Mouse (Mus musculus) megakaryocyte progenitor cell, adult 5-6 weeks (primary cell): ENCODE measurements around the gene Tmem245. TPM values are rescaled to one million over a fixed set of nuclear protein-coding genes. Genes with fewer than 3 reads are reported as not detected.

ENCODE experiments used
- ATAC-seq: replicated peaks from 2 replicates; pipeline ENCODE4 v1.8.0; 2016; ENCODE audit warnings: mild to moderate bottlenecking, moderate TSS enrichment, inconsistent platforms; ENCODE audit not compliant: poor library complexity
- total RNA-seq, 2 experiments: library from RNA; stranded (forward) in 1 of 2; stranded (reverse) in 1 of 2; fragments of 157-497, 149-512 nt in 1 of 2; fragments of 200-1000 nt in 1 of 2; gene quantifications; 2 replicates each; pipeline versions ENCODE4 v1.2.3 to v1.2.4; 2015 to 2017

Gene Tmem245
- total RNA-seq (2015) (12.7 and 14.6 TPM in 2 replicates), total RNA-seq (2017) (5.0 and 5.8 TPM in 2 replicates)

DNA sequence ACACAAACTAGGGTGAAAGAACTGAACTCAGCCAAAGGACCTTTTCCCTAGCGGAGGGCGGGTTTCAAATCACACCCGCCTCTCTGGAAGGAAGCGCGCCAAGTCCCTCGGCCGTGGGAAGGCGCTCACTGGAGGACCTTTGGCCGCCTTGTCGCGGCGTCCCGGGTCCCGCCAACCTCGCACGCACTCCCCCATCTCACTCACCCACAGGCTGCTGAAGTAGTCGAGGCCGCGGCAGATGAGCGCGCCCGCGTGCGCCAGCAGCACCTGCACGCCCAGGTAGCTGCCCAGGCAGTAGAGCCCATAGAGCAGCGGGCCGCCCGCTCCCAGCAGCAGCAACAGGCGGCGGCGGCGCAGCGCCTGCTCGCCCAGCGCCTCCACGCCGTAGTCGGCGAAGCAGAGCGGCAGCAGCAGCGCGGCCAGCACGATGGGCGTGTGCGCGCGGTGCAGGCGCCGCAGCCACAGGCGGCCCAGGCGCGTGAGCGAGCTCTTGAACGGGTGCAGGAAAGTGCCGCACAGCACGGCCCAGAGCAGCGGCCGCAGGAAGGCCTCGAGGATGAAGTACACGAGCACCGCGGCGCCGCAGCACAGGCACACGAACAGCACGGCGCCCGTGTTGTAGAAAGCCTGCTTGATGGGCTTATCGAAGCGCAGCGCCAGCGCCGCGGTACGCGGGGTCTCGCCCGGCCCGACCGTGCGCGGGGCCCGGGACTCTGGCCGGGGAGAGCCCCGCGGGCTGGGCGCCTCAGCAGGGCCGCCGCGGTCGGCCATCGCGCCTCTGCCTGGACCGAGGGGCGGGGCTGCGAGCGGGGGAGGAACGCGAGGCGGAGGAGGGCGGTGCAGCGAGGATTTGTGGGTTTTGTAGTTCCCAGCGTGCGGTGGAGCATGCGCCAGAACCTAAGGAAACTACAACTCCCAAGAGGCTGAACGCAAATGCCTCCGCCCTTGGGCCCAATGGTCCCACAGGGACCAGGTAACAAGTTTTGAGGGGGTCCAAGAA lies at the start of gene Tmem245:
Tmem245 (minus strand) TSS at position 797 of the 1,000 bp plus-strand sequence.
- peak; percentile 96 for ATAC-seq

DNA sequence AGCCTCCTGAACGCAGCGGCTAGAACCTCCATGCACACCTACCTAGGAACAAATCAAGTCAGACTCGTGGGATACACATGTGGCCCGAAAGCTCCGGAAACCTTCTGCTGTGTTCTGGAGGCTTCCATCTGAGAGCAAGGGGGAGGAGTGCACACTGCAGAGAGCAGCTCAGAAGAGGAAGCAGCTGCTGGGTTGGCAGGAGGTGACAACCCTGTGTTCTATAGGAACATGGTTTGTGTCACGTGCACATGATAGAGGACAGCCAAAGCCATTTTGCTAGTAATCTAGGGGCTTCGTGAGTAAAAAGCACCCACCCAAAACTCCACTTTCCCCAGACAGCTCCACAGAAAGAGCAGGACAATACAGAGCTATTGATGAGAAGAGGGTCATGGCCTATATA lies 46.1 kb upstream of the Tmem245 start:
- ATAC-seq: peak; percentile 72

DNA sequence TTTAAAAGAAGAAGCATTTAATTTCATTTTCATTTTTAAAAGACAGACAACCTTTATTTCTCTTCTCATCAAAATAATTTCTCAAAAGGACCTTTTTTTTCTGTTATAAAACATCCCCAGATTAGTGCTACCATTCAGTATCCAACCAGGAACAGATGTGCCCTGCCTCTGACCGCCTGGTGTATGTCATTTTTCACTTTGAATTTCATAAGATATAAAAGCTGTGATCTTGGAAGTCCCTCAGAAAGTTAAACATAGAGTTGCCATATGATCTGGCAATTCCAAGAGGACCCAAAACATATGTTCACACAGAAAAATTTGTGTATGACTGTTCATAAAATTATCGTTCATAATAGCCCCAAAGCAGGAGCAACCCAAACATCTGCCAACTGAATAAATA lies 44.7 kb upstream of the Tmem245 start:
- ATAC-seq: no peak

DNA sequence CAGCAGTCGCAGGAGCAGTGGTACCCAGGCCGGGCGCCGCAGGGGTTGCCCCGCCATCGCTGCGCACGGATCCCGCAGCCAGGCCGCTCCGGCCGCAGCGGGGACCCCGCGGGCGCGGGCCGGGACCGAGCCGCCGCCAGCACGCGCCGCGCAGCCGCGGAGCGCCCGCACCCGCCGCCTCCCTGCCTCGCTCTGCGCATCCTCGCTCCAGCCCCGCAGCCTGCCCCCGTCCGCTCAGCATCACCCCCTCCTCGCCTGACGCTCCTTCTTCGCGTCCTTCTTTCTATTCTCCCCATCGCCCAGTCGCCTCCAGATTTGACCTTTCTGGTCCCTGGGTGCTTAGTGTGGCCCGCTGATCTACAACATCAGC lies 43.0 kb upstream of the Tmem245 start, which contains the start of gene Frrs1l:
Frrs1l (minus strand) TSS at position 177 of the 370 bp plus-strand sequence.
- ATAC-seq: no peak

DNA sequence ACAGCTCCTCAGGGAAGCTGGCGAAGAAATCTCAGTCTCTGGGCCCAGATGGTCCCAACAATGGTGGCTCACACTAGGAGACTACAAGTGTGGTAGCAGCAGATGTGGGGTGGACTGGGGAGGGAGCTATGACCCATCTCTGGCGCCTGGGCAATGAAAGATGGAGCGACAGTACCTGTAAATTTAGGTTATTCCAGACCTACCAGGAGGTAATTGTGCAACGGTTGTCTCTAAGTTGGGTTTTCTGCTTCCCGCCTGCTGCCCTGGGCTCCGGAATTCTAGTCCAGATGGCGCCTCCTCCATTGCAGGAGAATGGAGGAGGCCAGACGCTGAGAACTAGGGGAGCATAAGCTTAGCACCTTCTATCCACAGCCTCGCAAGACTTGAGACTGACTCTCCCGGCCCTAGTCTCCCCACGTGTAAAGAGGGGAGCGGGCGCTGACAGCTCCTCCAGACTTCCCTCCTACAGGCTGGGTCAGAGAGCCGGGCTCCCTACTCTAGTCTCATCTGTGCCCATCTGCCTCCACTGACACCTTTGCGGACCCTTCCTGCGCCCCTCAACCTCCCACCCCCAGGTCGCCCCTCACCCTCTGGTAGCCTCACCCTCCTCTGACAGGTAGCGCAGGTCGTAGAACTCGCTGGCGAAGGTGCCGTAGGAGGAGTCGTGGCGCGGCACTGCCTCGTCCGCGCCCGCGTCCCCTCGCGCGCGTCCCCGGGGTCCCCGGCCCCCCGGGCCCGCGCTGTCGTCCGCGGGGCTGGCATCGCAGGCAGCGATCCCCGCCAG lies 42.4 kb upstream of the Tmem245 start:
- no peak for ATAC-seq

DNA sequence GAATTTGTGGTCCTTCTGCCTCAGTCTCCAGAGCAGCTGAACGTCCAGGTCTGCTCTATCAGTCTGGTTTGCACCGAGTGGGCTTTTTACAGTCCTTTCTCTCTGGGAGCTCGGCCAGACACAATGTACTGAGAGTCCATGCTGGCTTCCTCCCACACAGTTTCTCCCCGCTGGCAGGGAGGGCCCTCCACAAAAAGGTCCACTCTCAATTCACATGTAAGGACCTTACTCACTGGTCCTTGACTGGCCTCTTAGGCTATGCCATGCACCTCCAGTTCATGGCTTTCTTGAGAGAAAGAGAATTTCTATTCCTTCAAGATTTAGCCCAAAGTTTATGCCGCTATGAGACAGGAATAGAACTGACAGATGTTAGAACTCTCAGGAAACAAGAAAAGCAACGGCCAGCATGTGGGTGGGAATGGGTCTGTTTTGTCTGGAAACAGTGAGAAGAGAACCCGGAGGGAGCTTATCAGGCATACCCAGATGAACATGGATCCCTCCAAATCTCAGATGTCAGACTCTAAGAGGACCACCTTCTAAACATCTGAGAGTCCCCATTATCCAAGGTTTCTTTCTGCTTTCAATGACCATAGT lies 18.4 kb upstream of the Tmem245 start:
- ATAC-seq: no peak

DNA sequence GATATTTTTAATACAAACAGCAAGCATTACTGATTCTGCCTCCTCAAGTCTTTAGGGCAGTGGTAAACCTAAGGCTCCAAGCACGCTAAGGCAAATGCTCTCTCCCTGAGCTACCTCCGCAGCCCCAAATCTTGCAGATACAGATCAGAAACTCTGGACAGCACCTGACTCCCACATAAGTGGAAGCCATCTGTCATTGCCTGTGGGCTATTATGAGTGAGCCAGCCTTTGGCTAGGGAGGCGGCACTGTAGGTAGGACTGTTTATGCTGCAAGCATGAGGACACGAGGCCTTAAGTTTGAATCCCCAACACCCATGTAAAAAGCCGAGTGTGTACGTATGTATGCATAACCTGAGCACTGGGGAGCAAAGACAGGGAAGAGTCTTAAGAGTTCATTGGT lies 16.4 kb upstream of the Tmem245 start:
- ATAC-seq: no peak

DNA sequence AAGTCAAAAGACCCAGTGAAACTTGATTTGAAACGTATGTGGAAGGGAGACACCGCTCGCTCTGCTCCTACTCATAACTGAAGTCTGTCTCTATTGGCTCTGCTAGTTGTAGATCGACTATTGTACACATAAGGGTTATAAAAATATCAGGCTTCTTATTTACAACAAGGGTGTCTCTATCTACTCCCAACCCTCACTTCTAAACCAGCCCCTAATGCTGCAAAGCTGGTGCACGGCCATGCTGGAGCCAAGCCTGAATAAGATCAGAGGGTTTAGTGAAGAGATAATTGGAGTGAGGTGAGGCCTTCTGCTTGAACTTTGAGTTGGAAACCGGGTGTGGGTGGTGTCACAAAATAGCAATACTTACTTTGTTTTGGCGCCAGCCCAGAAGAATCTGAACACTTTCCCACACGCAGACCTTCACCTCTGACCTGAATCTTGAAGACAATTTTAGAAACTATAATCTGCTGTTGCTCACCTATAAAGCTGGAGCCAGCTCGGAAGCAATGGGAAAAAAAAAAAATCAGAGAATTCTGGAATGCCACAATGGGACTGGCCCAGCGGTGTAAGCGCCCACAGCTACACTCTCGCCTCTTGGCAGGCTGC lies 14.2 kb upstream of the Tmem245 start:
- ATAC-seq: no peak

DNA sequence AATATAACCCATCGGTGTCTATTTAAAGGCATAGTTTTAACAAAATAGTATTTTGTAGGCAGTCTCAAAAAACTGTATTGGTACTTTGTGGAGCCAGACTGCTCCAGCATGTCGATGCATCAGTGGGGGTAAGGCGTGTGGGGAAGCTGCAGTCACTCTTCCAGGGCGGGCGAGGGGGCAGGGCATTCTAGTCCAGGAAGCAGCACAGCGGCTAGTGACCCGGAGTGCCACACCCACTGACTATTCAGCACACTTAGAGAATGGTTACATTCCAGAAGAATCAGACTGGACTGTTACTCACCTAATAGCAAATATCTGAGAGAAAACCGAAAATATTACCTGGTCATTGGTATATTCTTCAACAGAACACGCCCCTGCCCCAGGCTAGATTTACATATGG lies 10.3 kb upstream of the Tmem245 start:
- ATAC-seq: peak; percentile 44; the same call in 1 of the 2 replicates

DNA sequence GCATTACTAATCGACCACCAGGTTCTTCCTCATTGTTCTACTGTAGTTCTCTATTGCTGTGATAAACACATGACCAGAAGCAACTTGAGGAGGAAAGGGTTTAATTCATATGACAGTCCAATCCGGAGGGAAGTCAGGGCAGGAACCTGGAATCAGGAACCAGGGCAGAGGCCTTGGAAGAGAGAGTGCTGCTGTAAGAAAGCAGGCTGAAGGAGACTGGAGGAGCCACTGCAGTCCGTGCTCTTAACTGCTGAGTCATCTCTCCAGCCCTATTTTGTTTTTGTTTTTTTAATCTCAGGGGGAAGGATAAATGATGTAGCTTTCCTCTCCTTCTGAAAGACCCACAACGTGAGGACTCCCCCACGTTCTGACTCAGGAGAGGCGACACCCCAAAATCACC lies 6.0 kb upstream of the Tmem245 start:
- ATAC-seq: no peak

DNA sequence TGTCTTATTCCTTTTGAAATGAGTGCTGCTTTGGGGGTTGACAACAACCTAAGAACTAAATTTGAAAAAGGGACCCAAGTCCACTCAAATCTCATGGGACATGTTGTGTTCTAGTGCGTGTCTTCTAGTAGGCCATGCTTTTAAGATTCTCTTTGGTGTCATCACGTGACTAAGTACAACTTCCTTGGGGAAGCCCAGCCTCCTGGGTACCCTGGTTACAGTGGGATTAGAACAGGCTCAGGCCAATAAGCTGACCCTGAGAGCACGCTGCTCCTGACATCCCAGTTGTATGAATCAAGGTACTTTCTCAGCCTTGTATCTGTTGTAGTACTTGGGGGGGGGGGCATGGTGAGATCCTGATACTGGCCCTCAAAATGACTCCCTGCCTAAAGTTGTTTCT lies 4.5 kb upstream of the Tmem245 start:
- ATAC-seq: no peak

DNA sequence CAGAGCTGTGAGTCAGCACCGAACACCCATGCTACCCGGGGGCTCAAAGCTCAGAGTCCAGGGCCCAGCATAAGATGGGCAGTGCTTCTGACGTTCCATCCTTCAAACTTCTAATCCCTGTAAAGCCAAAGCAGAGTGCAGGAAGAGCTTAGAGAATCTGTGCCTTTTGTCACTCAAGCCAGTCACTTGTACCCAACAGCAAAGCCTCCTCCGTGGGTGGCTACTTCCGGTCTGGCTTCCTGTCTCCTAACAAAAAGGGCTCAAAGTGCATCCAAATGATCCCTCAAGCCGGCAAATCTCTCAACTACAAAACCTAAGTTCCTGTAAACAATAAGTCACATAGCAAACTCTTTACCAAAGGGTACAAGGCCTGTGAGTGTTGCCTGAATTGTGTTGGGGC lies 2.3 kb upstream of the Tmem245 start:
- no peak for ATAC-seq

DNA sequence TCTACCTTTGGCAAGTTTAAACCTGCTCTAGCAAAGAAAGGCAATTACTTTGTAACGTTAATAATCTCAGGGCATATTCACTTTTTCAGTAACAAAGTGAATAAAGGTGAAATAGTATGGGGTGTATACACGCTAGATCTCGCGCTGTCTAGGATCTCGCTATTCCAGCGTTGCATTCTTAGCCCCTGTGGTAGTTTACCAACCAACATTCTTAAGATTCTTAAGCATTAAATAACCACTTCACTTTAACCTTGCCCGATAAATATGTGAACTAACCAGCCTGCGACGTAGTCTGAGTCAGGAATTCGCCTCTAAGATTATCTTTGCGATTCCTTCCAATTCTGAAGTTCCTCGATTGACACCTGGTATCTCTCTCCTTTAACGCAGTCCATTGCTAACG lies 1.1 kb downstream of the Tmem245 start:
- no peak for ATAC-seq

DNA sequence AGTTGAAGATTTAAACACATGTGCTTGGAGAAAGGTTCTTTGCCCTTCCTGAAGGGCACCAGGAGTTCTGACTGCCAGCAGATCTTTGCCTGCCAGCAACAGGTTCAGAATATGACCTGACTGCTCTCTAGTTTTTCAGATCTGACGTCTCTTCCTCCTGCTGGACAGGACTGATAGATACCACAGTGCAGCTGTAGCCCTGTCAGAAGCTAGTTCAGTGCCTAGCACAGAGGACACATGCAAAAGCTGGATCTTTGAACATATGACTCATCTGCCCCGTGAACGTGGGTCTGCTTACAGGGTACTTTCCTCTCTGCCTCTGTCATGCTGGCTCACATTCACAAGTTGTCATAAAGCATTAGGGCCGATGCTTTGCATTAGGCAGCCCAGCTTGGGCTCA lies 3.0 kb downstream of the Tmem245 start:
- ATAC-seq: no peak

DNA sequence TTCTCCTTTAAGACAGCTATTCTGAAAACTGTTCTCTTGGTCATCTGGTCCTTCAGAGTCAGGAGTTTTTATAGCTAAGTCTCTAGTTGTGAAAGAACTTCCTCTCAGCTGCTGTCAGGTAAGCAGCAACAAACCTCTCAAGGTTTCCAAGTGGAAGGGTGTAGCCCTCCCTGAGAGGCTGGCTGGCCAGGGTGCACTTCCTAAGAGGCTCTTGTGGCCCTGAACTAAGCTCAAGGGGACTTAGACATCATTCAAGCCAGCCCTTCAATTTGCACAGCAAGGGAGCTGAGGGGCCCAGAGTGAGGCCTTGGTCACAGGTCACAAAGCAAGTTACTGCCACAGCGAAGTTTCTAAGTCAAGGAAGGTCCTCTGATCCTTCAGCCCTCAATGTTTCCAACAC lies 4.0 kb downstream of the Tmem245 start:
- no peak for ATAC-seq

DNA sequence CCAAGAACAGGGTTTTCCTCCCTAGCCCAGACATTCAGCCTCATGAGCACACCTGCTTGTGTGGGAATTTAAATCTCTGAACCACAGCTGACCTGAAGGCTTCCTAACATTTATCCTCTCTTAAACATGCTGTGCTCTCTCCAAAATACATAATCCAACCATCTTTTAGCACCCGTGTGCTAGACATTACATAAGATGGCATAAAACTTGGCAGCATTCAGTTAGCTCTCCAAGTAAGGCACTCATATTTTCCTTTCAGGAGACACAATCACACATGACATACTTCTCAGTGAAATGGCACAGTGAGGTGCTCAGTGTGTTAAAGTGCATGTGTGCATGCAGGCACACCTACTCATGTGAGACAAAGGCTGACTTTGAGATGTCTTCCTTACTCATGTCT lies 4.7 kb downstream of the Tmem245 start:
- ATAC-seq: no peak

DNA sequence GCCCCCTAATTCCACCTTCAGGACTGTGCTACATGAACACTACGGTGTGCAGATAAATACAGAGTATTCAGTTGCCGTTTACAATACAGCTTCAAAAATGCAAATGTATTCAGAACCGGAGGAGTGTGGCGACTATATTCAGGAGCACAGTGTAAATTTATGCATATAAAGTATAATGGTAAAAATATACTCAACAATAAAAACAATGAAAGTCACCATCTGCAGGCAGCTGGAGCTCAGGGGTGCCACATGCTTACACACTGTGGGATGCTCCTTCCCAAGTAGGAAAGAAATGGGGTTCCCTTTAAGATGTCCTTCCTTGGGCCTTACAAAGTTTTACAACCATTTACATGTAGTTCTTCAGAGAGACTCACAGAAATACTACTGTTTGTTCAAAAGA lies 5.8 kb downstream of the Tmem245 start:
- no peak for ATAC-seq

DNA sequence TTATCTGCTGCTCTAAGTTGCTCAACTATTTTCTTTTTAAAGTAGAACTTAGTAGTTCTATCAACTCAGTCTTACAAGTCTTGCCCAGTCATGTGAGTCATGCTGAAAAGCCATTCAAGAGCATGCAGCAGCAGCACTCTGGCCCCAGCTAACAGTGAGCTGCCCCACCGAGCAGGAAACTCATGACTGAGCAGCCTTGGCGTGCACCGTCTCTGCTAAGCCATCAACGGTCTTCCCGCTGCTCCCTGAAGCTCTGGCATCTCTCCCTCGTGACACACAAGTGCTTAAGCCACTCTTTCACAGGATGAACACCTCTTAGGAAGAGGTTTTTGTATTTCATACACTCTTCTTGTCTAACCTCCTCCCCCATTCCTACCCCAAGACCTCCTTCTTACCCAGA lies 10.1 kb downstream of the Tmem245 start:
- no peak for ATAC-seq

DNA sequence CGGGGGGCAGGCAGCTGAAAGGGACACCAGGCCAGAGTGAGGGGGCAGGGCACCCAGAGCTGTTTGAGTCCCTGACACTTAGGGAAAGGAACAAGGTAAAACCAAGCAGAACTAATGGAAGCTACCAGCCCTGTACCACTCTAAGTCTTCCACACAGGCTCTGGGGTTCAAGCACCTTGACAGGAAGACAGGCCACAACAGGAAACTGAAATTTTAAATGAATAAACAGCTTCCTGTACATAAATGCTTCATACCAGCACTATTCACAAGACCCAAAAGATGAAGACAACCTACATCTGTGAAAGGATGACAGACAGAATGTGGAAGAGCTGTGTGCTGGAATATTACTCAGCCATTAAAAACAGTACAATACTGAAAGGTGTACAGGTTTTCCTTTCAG lies 11.9 kb downstream of the Tmem245 start:
- no peak for ATAC-seq

DNA sequence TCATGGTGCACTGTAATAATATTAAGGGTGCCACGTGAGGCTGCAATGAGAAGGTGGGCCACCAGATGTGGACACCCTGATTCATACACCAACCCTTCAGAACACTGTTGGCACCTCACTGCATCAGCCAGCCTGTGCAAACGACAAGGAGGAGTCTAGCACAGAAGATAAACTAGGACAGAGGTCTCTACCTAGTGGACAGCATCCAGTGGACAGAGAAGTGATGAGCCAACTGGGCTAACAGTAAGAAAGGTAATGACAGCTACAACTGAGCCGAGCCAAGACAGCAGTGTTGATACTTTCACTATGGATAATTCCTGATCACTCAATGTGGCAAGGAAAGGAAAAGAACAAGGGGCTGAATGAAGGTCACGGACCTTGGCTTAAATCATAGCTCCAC lies 14.1 kb downstream of the Tmem245 start:
- no peak for ATAC-seq

DNA sequence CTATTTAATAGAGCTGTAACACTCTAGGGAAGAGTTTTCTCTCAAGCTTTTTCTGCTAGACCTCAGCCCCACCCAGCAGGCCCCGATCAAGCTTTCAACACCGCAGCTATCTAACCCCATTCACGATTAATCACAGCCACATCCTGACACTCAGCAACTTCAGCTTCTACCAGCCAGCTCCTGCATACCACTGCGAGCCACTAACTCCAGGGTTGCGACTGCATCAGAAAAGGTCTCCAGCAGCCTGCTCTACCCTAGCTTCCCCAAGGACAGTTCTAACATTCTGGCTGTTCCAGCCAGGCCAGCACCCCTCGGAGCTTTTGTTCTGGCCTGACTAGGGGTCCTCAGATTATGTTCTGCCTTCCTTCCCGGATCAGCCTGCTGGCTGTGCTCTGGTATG lies 15.1 kb downstream of the Tmem245 start:
- 0 out of 2 replicates have a peak, but pooled peaks have one; percentile 29 for ATAC-seq
